Mouse (Mus musculus) heart, postnatal 14 days (tissue): Measurements from ENCODE around the gene Khdc4. TPM values are rescaled to one million over a fixed set of nuclear protein-coding genes. Genes with fewer than 3 reads are reported as not detected.
"Not testable (repeated sequence)": the region's sequence is repeated elsewhere in the genome, so short reads cannot be mapped to it uniquely, and the experiment has no call there.

Experiments used
- DNase-seq, 2 experiments: peaks; one replicate each; pipeline ENCODE4 v3.0.0; 2021 to 2022
- intact Hi-C: fragments of 180-260 bp; cut with DNase I; formaldehyde crosslinking; loops from one replicate; pipeline ENCODE4 v1.15.1; 2025
- total RNA-seq, 2 experiments: library from RNA; stranded (reverse); gene quantifications; 2 replicates each; pipeline ENCODE4 v1.2.3; 2021

Khdc4 gene
- total RNA-seq, 2 experiments from 2014 or later, result 36.9 to 40.5 TPM

DNA sequence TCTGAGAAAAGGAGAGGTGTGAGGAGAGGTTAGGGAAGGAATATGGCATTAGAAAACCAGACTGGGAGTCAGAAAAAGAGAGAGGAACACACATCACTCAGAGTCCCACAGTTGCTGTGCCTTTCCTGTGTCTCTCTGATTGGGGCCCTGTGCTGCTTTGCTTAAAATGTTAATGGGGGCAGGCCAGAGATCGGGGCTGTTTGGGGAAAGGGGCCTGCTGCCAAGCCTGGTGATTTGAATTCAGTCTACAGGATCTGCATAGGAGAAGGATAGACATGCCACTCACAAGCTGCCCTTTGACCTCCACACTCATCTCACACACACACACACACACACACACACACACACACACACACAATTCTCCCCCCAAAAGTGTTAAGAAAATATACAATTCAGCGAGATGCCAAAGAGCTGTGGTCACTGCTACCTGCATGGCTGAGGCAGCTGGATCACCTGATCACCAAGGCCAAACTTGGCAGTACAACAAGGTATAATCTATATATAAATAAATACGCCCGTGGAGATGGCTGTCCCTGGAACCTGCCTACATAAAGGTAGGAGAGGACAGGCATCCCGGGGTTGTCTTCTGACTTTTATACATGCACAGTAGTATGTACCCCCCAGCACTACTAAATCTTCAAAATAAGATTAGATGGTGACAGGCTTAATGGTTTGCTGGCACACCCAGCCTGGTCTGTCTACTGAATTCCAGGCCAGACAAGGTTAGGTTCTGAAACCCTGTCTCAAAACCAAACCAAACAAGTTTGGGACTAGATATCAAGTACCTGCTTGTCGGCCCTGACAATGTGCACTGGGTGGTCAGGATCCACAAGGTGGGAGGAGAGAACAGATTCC lies 31.9 kb upstream of the Khdc4 start:
- intact Hi-C loops, result no loop called here
- no peak for DNase-seq

DNA sequence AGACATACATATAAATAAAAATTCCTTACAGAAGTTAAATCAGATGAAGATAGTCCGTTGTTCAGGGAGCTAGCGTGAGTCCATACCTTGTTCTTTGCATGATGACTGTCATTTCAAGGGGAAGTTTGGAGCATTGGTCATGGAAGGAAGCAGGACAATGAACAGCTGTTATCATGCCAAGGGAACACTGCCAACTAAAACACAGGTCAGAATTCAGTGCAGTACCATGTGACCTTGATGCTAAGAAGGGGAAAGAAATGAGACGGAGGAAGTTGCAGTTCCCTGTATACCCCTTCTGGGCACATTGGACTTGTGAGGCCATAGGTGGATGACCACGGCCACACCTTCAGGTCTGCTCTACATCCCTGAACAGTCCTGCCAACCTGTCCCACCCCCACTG lies 31.0 kb upstream of the Khdc4 start:
- intact Hi-C loops, result no loop called here
- DNase-seq, result peak in 1 of 2 experiments; percentile 60

DNA sequence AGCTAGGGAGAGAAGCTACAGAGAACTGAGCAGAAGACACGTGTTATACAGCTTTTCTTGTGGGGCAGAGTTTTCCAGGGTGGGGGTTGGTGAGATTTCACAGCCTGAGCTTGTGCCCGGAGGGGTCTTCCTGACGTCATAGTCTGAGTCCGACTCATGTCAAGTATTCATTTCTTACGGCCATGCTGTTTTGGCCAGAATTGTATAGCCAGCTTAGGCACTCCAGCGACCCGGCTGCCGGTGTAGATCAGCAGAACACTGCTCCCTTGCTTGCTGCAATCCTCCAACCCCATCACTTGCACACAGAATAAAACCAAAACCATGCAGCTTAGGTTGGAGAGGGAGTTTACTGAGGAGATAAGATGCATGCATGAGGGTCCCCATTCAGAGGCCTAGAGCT lies 30.0 kb upstream of the Khdc4 start:
- intact Hi-C loops, result no loop called here
- DNase-seq, result no peak

DNA sequence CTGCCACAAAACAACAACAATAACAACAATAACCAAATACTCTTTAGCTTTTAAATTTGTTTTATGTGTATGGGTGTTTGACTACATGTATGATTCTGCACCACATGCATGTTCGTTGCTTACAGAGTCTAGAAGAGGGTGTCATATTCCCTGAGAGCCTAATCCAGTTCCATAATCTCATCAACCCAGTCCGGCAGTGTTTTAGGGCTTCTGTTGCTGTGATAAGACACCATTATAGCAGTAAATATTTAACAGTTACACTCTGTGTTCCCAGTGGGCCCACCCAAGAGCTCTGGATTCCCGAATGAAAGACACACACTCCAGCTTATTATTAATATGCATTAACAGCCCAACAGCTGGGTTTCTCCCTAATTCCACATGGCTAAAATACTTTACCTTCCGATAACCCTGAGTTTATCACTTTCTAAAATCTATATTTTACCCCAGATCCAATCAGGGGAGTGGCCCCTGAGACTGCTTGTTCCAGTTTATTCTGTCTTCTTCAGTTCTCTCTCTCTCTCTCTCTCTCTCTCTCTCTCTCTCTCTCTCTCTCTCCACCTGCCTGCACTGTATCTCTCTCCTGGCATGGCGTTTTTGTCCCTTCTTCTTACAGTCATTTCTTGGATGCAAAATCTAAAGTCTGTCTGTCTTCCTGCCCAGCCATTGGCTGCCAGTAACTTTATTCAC lies 27.0 kb upstream of the Khdc4 start:
- DNase-seq, result no peak
- intact Hi-C loops, result no loop called here

DNA sequence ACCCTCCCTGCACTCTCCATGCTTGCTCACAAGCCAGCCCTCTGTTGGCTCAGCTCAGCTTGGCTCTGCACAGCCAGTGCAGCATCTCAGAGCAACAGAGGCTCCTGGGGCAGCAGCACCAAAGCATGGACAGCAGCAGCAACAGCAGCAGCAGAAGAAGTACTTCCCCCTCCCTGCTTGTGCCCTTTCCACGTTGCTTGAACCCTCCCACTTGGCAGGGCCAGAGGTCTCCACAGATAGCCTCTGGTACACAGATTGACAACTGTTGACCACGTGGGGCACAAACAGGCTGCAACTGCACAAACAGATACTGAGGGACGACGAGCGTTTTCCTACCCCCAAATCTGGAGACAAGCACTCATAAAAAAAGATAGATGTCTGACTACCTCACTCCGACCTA lies 25.8 kb upstream of the Khdc4 start:
- intact Hi-C loops, result no loop called here

GRCm38 (mm10) chr3:88664095-88664494 lies 21.5 kb upstream of the Khdc4 start:
- intact Hi-C loops, result no loop called here

More for the DNA sequence above, 25.8 kb upstream of the Khdc4 start:
- DNase-seq, result no peak

DNA sequence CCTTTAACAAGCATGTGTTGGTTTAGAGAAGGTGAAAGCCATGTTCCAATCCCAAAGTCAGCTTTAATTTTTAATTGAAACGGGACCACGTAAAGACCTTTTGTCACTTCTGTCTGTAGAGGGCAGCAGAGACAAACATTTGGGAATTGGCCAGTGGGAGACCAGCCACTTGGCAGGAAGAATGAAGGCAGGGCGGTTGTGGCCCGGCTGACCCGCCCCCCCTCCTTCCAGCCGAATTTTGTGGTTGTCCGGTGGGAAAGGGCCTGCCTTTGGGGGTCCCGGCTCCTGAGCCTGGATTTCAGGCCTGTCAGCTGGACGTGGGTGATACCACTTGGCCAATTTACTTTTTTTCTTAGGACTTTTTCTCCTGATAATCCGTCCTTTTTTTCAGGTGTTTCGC lies 8.2 kb upstream of the Khdc4 start:
- DNase-seq, result peak; percentile 75 to 90
- intact Hi-C loops, result loop anchor here (5.0 kb wide), 1 partner anchor 60 kb away; no protein-coding TSS in a partner anchor

More at GRCm38 (mm10) chr3:88664095-88664494, 21.5 kb upstream of the Khdc4 start:
- DNase-seq, result no peak

DNA sequence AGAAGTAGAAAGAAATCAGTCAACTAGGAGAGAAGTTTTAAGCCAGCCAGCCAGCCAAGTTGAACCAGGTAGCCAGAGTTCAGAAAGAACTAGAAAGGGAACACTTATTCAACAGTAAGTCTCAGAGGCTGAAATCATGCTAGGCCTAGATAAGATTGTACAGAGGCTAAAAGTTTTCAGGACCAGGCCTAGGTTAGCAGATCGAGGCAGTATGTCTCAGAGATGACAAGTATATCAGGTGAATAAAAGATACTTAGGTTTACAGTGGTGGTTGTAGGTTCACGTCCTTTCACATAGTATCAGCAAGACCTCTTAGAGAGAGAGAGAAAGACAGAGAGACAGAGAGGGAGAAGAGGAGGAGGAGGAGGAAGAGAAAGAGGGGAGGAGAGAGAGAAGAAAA lies 1.8 kb upstream of the Khdc4 start:
- intact Hi-C loops, result no loop called here
- DNase-seq, result no peak

DNA sequence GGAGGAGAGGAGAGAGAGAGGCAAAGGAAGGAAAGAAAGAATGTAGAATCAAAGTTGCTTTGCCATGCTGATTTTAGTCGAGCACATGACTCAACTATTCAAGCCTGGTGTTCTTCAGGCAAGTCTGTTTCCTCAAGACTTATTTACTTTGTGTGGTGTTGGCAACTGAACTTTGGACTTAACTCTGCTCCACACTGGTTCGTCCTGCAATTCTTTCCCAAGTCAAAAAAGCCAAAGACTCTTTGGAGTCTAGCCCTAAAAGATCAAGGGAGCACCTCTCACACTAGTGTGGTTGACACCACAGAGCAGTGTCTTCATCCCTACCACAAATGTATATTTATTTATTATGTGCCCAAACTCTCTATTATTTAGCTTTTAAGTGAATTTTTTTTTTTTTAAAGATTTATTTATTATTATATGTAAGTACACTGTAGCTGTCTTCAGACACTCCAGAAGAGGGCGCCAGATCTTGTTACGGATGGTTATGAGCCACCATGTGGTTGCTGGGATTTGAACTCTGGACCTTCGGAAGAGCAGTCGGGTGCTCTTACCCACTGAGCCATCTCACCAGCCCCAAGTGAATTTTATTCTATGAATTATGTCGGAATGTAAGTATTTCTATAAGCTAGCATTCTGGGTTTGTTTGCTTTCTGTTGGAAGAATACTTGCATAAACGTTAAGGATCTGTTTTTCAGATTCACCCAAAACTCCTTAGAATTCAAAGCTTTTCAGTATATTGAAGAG lies 1.2 kb upstream of the Khdc4 start:
- DNase-seq, result no peak
- intact Hi-C loops, result no loop called here

GRCm38 (mm10) chr3:88685958-88686451 lies 402 bp downstream of the Khdc4 start:
- intact Hi-C loops, result loop anchor here (2.0 kb wide), 1 partner anchor 31 kb away; the partner anchor contains the start of gene Rit1
- DNase-seq, result peak; percentile 52 to 57

DNA sequence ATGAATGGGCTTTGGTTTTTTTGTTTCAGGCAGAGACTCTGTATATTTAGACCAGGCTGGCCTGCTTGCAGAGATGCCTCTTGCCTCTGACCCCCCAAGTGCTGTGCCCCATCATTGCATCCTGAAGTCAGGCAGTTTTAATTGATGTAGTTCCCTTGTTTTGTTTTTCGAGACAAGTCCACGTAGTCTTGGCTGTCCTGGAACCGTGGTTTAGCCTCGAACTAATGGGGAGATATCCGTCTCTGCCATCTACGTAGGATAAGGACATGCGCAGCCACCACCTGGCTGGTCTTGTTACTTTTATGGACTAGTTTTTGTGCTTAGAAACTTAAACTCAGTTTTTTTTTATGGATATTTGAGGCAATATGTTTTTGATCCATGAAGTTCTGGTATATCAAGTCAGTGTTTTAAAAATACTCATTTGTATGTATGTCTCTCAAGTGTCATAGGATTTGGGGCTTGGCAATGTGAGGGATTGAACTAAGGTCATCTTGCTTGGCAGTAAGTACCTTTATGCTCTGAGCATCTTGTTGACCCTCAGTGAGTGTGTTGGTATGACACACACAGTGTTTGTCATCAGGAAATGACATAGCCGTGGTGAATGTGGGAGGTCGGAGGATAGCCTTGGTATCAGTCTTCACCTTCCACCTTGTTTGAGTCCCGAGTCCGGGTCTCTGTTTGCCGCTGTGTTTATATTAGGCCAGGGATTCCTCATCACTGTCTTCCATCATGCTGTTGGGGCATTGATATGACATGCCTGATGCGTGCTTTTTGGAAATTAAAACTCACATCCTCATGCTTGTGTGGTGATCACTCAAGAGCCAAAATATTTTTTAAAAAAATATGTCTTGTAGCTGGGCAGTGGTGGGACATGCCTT lies 1.4 kb downstream of the Khdc4 start:
- no peak for DNase-seq

GRCm38 (mm10) chr3:88689079-88689478 lies 3.5 kb downstream of the Khdc4 start:
- intact Hi-C loops, result no loop called here

More for the DNA sequence above, 1.4 kb downstream of the Khdc4 start:
- intact Hi-C loops, result loop anchor here (2.0 kb wide), 1 partner anchor 30 kb away; the partner anchor contains the start of gene Rit1

DNA sequence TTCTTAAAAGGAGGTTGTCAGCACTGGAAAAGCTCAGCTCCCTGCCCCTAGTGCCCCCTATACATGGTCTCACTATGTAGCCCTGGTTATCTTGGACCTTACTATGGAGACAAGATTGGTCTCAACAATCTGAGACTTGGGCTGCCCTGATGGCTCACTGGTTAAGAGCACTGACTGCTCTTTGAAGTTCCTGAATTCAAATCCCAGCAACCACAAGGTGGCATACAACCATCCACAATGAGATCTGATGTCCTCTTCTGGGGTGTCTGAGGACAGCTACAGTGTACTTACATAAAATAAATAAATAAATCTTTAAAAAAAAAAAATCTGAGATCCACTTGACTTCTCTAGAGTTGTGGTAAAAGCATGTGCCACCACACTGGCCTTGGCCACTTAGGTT lies 9.9 kb downstream of the Khdc4 start:
- intact Hi-C loops, result no loop called here
- DNase-seq, result peak in 1 of 2 experiments; percentile 8

More at GRCm38 (mm10) chr3:88689079-88689478, 3.5 kb downstream of the Khdc4 start:
- no peak for DNase-seq

DNA sequence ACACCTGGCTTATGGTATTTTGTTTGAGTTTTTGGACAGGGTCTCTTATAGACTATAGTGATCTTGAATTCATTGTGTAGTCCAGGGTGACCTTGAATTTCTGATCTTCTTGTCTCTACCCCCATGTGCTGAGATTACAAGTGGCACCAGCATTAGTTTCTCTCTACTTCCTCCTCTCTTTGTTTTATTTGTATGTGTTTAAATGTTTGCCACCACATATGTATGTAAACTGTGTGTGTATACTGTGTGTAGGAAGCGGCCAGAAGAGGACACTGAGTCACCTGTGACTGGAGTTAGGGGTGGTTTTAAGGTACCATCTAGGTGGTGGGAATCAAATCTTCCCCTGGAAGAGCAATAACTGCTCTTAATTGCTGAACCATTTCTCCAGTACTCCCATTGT lies 12.4 kb downstream of the Khdc4 start:
- DNase-seq, result no peak
- intact Hi-C loops, result no loop called here

DNA sequence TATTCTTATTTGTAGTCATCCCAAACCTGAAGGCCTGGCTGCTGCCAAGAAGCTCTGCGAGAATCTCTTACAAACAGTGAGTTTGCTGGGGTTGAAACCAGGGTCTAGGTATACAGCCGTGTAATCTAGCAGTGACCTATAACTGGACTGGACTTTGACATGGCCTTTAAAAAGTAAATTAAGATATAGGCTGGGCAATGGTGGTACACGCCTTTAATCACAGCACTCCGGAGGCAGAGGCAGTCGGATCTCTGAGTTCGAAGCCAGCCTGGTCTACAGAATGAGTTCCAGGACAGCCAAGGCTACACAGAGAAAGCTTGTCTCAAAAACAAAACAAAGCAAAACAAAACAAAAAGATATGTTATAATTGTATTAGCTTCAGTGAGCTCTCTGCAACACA lies 13.2 kb downstream of the Khdc4 start:
- intact Hi-C loops, result no loop called here
- DNase-seq, result no peak

DNA sequence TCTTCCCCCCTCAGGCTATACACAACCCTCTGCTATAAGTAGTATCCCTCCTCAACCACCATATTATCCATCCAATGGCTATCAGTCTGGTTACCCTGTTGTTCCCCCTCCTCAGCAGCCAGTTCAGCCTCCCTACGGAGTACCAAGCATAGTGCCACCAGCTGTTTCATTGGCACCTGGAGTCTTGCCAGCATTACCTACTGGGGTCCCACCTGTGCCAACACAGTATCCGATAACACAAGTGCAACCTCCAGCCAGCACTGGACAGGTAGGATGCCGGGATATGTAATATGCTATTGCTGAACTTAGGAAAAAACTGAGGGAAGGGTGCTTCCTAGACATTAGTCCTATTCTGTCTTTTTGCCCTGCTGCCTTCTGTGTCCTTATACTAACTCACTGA lies 14.6 kb downstream of the Khdc4 start:
- DNase-seq, result no peak
- intact Hi-C loops, result no loop called here

DNA sequence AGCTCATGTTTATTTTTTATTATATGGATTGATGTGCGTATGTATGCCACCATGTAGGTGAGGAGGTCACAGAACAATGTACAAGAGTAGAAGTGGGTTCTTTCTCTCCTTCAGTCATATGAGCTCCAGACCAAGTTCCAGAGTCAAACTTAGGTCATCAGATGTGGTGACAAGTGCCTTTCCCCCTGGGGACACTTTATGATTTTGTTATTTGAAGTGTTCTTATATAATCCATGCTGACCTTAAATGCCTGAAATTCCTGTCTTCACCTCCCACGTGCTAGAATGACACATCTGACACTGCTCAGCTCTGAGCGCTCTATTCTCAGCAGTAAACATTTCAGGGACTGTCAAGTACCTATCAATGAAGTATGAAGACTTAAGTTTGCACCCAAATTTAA lies 15.6 kb downstream of the Khdc4 start:
- intact Hi-C loops, result no loop called here
- peak in 1 of 2 experiments; percentile 12 for DNase-seq

DNA sequence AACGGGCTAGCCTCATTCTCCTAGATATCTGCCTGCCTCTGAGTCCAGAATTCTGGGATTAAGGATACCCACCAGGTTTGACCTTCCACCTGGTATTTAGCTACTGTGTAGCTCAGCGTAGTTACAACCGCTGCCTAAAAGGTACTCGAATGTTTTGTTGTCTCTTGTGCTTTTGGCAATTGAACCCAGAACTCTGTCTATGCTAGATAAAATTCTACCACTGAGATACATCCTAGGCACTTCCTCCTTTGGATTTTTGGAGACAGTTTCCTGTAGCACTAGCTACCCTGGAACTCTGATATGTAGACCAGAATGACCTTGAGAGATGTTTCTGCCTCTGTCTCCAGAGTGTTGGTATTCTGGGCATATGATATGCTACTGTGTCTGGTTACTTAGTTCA lies 28.1 kb downstream of the Khdc4 start:
- intact Hi-C loops, result no loop called here
- DNase-seq, result no peak

DNA sequence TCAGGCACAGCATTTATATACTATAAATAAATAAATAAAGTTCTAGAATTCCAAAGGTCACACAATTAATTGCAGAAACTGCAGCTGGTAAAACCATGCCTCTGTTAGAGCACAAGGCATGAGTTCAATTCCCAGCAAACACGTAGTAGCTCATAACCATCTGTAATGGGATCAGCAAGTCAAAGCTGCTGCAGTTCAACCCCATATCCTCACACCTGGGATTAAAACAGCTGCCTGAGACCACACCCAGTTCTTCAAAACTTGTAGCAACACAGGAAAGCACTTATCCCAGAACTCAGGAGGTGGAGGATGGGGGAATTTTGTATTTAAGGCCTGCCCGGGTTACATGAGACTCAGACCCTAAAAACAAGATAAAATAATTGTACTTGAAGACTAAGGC lies 29.1 kb downstream of the Khdc4 start:
- intact Hi-C loops, result no loop called here
- no peak for DNase-seq

DNA sequence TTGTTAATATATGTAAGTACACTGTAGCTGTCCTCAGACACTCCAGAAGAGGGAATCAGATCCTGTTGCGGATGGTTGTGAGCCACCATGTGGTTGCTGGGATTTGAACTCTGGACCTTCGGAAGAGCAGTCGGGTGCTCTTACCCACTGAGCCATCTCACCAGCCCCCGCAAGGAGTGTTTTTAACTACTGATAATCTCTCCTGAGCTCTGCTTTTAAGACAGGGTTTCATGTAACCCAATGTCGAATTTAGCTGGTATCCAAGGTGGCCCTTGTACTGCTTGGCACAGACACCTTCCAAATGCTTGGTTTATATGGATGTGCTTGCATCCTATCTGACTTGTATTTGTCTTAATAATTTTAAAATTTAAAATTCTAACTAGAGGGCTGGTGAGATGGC lies 30.1 kb downstream of the Khdc4 start:
- intact Hi-C loops, result loop anchor here (2.0 kb wide), 1 partner anchor 29 kb away; no protein-coding TSS in a partner anchor
- DNase-seq, result not testable (repeated sequence)
